Mouse (Mus musculus) lung, embryonic 16.5 days (tissue): ENCODE results near the gene Map4k2. TPM values are rescaled to one million over a fixed set of nuclear protein-coding genes. Genes with fewer than 3 reads are reported as not detected.
"Not testable (repeated sequence)": the region's sequence is repeated elsewhere in the genome, so short reads cannot be mapped to it uniquely, and the experiment has no call there.

Source experiments
- ATAC-seq: fragments of 200-750 bp; cut with Nextera tagmentation; 2 replicates; pipeline ENCODE4 v1.8.0; 2017; ENCODE audit warnings: low read depth, mild to moderate bottlenecking, moderate library complexity
- H3K27ac ChIP-seq: fragments of 300-500 bp; sonication (generic); 2 replicates; pipeline ENCODE4 v1.5.1; 2014; ENCODE audit warnings: mild to moderate bottlenecking, control low read depth, low read length
- H3K27me3 ChIP-seq: fragments of 300-500 bp; sonication (generic); 2 replicates; pipeline ENCODE4 v1.6.1; 2014; ENCODE audit warnings: low read depth, low read length, mixed read lengths; ENCODE audit not compliant: control insufficient read depth, insufficient read depth
- H3K36me3 ChIP-seq: fragments of 300-500 bp; sonication (generic); 2 replicates; pipeline ENCODE4 v1.6.1; 2014; ENCODE audit warnings: low read length; ENCODE audit not compliant: control insufficient read depth, insufficient read depth
- H3K4me1 ChIP-seq: fragments of 300-500 bp; sonication (generic); replicated peaks from 2 replicates; pipeline ENCODE4 v1.6.1; 2014; ENCODE audit warnings: low read length, mixed read lengths; ENCODE audit not compliant: control insufficient read depth, insufficient read depth
- H3K4me2 ChIP-seq: fragments of 300-500 bp; sonication (generic); 2 replicates; pipeline ENCODE4 v1.6.1; 2014; ENCODE audit warnings: low read depth, low read length, control low read depth
- H3K4me3 ChIP-seq: fragments of 300-500 bp; sonication (generic); 2 replicates; pipeline ENCODE4 v1.5.1; 2014; ENCODE audit warnings: mild to moderate bottlenecking, low read length, control low read depth
- H3K9ac ChIP-seq: fragments of 300-500 bp; sonication (generic); 2 replicates; pipeline ENCODE4 v1.6.1; 2014; ENCODE audit warnings: low read length, control low read depth
- H3K9me3 ChIP-seq: fragments of 300-500 bp; sonication (generic); 2 replicates; pipeline ENCODE4 v1.6.1; 2016; ENCODE audit warnings: low read length; ENCODE audit not compliant: control insufficient read depth
- WGBS: fragments of 180-500 bp; shearing (Covaris S2); extraction: QIAGEN DNeasy Blood & Tissue Kit; methylation state at CpG from one replicate; pipeline ENCODE4 v1.1.7; 2014; 5-methylcytosine and 5-hydroxymethylcytosine counted together
- polyA plus RNA-seq: library from polyadenylated mRNA; unstranded; fragments of >200 nt; fragmentation: Nextera tagmentation; extraction: Ambion mirVana; gene quantifications from 2 replicates; pipeline ENCODE4 v1.2.1, GENCODE M21; 2015

Map4k2 gene
- polyA plus RNA-seq, 1 experiment from 2014 or later: 24.8 TPM

- not testable (repeated sequence) for ATAC-seq, H3K9me3 ChIP-seq
- 84% methylated on average over 3 of the region's 3 CpGs for WGBS
These were observed 29.2 kb upstream of the Map4k2 start for GRCm38 (mm10) chr19:6311783-6312182.

GRCm38 (mm10) chr19:6313796-6314195 is 27.1 kb upstream of the Map4k2 start:
- no peak for ATAC-seq
- 84% methylated on average over 8 of the region's 8 CpGs for WGBS
- no peak overlapping the region for H3K4me2 ChIP-seq
- no peaks in the 10 kb centered on the region for H3K27me3 ChIP-seq
- H3K9ac ChIP-seq: no peak overlapping the region
- no peak overlapping the region for H3K4me3 ChIP-seq
- H3K36me3 ChIP-seq: peaks cover 33% of the 10 kb centered on the region
- H3K9me3 ChIP-seq: no peaks in the 10 kb centered on the region
- no peak overlapping the region for H3K27ac ChIP-seq
- no peaks in the 10 kb centered on the region for H3K4me1 ChIP-seq

More at GRCm38 (mm10) chr19:6311783-6312182, 29.2 kb upstream of the Map4k2 start:
- H3K4me2 ChIP-seq, H3K27ac ChIP-seq, H3K4me3 ChIP-seq, H3K9ac ChIP-seq, H3K27me3 ChIP-seq: not testable (repeated sequence)
- Histone ChIP-seq H3K36me3 (peaks cover 27% of the 10 kb centered on the region), H3K4me1 (peaks cover 12% of the 10 kb centered on the region)

- Histone ChIP-seq H3K9ac (no peak overlapping the region), H3K4me2 (no peak overlapping the region), H3K27me3 (no peaks in the 10 kb centered on the region), H3K4me1 (no peaks in the 10 kb centered on the region), H3K27ac (peak overlapping the region; percentile 20; the same call in 1 of the 2 replicates), H3K4me3 (no peak overlapping the region), H3K9me3 (no peaks in the 10 kb centered on the region), H3K36me3 (peaks cover 33% of the 10 kb centered on the region)
- 58% methylated on average over 8 of the region's 8 CpGs for WGBS
- peak; percentile 75 for ATAC-seq
These were observed 26.4 kb upstream of the Map4k2 start for GRCm38 (mm10) chr19:6314513-6314912.

GRCm38 (mm10) chr19:6315573-6315972 is 25.4 kb upstream of the Map4k2 start:
- Histone ChIP-seq H3K27me3 (no peaks in the 10 kb centered on the region), H3K4me2 (no peak overlapping the region), H3K4me1 (no peaks in the 10 kb centered on the region), H3K4me3 (no peak overlapping the region), H3K9me3 (no peaks in the 10 kb centered on the region), H3K27ac (no peak overlapping the region), H3K36me3 (peaks cover 33% of the 10 kb centered on the region), H3K9ac (no peak overlapping the region)
- ATAC-seq: no peak
- WGBS: 73% methylated on average over 14 of the region's 14 CpGs

- Histone ChIP-seq H3K4me1 (no peaks in the 10 kb centered on the region), H3K9me3 (no peaks in the 10 kb centered on the region), H3K4me3 (no peak overlapping the region), H3K4me2 (no peak overlapping the region), H3K27ac (no peak overlapping the region), H3K36me3 (peaks cover 31% of the 10 kb centered on the region), H3K27me3 (no peaks in the 10 kb centered on the region), H3K9ac (no peak overlapping the region)
- no peak for ATAC-seq
- 85% methylated on average over 12 of the region's 12 CpGs for WGBS
These were observed 22.8 kb upstream of the Map4k2 start for GRCm38 (mm10) chr19:6318145-6318544.

- Histone ChIP-seq H3K4me2 (no peak overlapping the region), H3K36me3 (peaks cover 19% of the 10 kb centered on the region)
These were observed 19.6 kb upstream of the Map4k2 start for GRCm38 (mm10) chr19:6321358-6321757.

GRCm38 (mm10) chr19:6321786-6322621 is 18.9 kb upstream of the Map4k2 start:
- Histone ChIP-seq H3K4me3 (no peak overlapping the region), H3K27me3 (no peaks in the 10 kb centered on the region), H3K9me3 (no peaks in the 10 kb centered on the region), H3K27ac (no peak overlapping the region), H3K4me2 (no peak overlapping the region), H3K4me1 (no peaks in the 10 kb centered on the region), H3K9ac (no peak overlapping the region), H3K36me3 (peaks cover 16% of the 10 kb centered on the region)
- 62% methylated on average over 33 of the region's 33 CpGs for WGBS
- ATAC-seq: peak; percentile 65

More at GRCm38 (mm10) chr19:6321358-6321757, 19.6 kb upstream of the Map4k2 start:
- Histone ChIP-seq H3K27me3 (no peaks in the 10 kb centered on the region), H3K4me3 (no peak overlapping the region), H3K9me3 (no peaks in the 10 kb centered on the region), H3K9ac (no peak overlapping the region), H3K4me1 (no peaks in the 10 kb centered on the region), H3K27ac (no peak overlapping the region)
- ATAC-seq: no peak
- 68% methylated on average over 8 of the region's 8 CpGs for WGBS

GRCm38 (mm10) chr19:6324751-6325150 is 16.2 kb upstream of the Map4k2 start:
- Histone ChIP-seq H3K4me3 (no peak overlapping the region), H3K4me1 (no peaks in the 10 kb centered on the region), H3K4me2 (no peak overlapping the region), H3K9ac (no peak overlapping the region), H3K27me3 (no peaks in the 10 kb centered on the region), H3K27ac (no peak overlapping the region), H3K9me3 (no peaks in the 10 kb centered on the region), H3K36me3 (peaks cover 10% of the 10 kb centered on the region)
- no peak for ATAC-seq
- 80% methylated on average over 9 of the region's 9 CpGs for WGBS

- peaks cover 13% of the 10 kb centered on the region for H3K4me1 ChIP-seq
- H3K27ac ChIP-seq: no peak overlapping the region
- H3K4me3 ChIP-seq: no peak overlapping the region; the same call in 1 of the 2 replicates
- no peaks in the 10 kb centered on the region for H3K27me3 ChIP-seq
- peak overlapping the region; percentile 54 for H3K9ac ChIP-seq
- 38% methylated on average over 5 of the region's 5 CpGs for WGBS
- no peak for ATAC-seq
- H3K4me2 ChIP-seq: peak overlapping the region; percentile 48; the same call in 1 of the 2 replicates
- no peaks in the 10 kb centered on the region for H3K9me3 ChIP-seq
- H3K36me3 ChIP-seq: 0 out of 2 replicates have a peak, but pooled peaks cover under 1% of the 10 kb centered on the region
These were observed 9.8 kb upstream of the Map4k2 start for GRCm38 (mm10) chr19:6331178-6331577.
